Mouse (Mus musculus): Measurements from ENCODE around the gene Crygs.

GRCm38 (mm10) chr16:22800849-22801109, 10.6 kb downstream of the Crygs start:
- no peak for TF ChIP-seq EP300 (IDR thresholded peaks at IDR 0.05; ENCODE audit: low read depth)
- TF ChIP-seq CTCF (IDR thresholded peaks at IDR 0.05; ENCODE audit: low read depth) = no peak

All from heart, postnatal 0 days (tissue).